Mouse (Mus musculus) heart, embryonic 16.5 days (tissue): ENCODE measurements at regions not wholly inside any gene's neighbourhood (a gene's known extent, or its start where the extent isn't known, plus 50 kb on each side); places are given as distances from the start of the nearest gene placed in this dataset.
A peak's percentile ranks its signal among the peaks of the same experiment; 100 is the strongest.
"Not testable (repeated sequence)": the region's sequence is repeated elsewhere in the genome, so short reads cannot be mapped to it uniquely, and the experiment has no call there.

ENCODE experiments used
- ATAC-seq: fragments of 200-750 bp; cut with Nextera tagmentation; replicated peaks from 2 replicates; pipeline ENCODE4 v1.8.0; 2017; ENCODE audit warnings: moderate number of reproducible peaks; ENCODE audit not compliant: insufficient read depth, low FRiP score; ENCODE audit errors: extremely low read depth
- H3K27ac ChIP-seq: fragments of 300-500 bp; sonication (generic); 2 replicates; pipeline ENCODE4 v1.5.1; 2014; ENCODE audit warnings: mild to moderate bottlenecking, low read length, control low read depth, moderate library complexity
- H3K27me3 ChIP-seq: fragments of 300-500 bp; sonication (generic); 2 replicates; pipeline ENCODE4 v1.6.1; 2014; ENCODE audit warnings: low read length, mixed read lengths; ENCODE audit not compliant: control insufficient read depth, insufficient read depth
- H3K36me3 ChIP-seq: fragments of 300-500 bp; sonication (generic); 2 replicates; pipeline ENCODE4 v1.6.1; 2014; ENCODE audit not compliant: control insufficient read depth, insufficient read depth
- H3K4me1 ChIP-seq: fragments of 300-500 bp; sonication (generic); 2 replicates; pipeline ENCODE4 v1.6.1; 2014; ENCODE audit warnings: low read length, mixed read lengths; ENCODE audit not compliant: control insufficient read depth, insufficient read depth
- H3K4me2 ChIP-seq: fragments of 300-500 bp; sonication (generic); 2 replicates; pipeline ENCODE4 v1.6.1; 2014; ENCODE audit warnings: low read depth, mild to moderate bottlenecking, control low read depth, low read length
- H3K4me3 ChIP-seq: fragments of 300-500 bp; sonication (generic); 2 replicates; pipeline ENCODE4 v1.5.1; 2014; ENCODE audit warnings: mild to moderate bottlenecking, control low read depth, low read length
- H3K9ac ChIP-seq: fragments of 300-500 bp; sonication (generic); 2 replicates; pipeline ENCODE4 v1.6.1; 2014; ENCODE audit warnings: low read length, control low read depth
- H3K9me3 ChIP-seq: fragments of 300-500 bp; sonication (generic); replicated peaks from 2 replicates; pipeline ENCODE4 v1.6.1; 2016; ENCODE audit warnings: low read length; ENCODE audit not compliant: control insufficient read depth
- whole genome bisulfite sequencing: fragments of 180-500 bp; shearing (Covaris S2); extraction: QIAGEN DNeasy Blood & Tissue Kit; methylation state at CpG from one replicate; pipeline ENCODE4 v1.1.7; 2014; 5-methylcytosine and 5-hydroxymethylcytosine counted together

DNA sequence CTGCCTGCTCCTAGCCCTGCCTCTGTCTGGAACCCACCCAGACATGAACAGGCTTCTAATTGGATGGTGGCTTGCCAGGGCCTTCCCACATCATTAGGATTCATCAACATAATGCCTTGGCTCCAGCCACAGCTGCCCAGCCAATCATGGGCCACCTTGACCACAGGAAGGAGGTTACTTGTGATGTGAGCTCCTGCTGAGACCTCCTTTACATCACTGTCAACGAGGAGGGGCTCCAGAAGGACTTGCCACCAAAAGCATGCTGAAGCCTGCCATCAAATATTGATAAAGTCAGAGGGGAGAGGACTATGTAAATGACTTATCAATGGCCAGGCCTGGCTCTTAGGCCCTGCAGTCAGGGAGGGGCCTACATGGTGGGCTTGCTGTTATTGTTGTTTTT lies 175.6 kb downstream of the Map1s start:
- WGBS: 3% methylated on average over 1 of the region's 1 CpGs
- not testable (repeated sequence) for H3K4me3 ChIP-seq, ATAC-seq, H3K9ac ChIP-seq, H3K36me3 ChIP-seq, H3K27me3 ChIP-seq, H3K27ac ChIP-seq, H3K9me3 ChIP-seq, H3K4me2 ChIP-seq, H3K4me1 ChIP-seq

DNA sequence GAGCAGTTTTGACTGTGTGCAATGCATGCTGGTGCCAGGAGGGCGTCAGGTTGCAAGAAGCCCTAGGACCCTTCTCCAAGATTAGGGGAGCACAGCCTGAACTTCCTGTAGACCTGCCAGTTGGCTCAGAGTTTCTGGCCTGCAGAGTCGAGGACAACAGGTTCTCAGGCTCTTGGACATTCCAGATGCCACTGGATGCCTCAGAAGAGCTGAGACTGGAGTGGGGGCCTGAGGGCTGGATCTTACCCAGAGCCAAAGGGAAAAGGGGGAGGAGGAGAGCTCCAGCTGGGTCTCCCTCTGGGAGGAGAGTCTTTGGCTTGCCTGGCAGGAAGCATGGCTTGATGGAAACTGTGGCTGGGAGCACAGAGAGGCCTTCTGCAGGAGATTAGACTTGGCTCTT lies 145.4 kb upstream of the Myo9b start:
- not testable (repeated sequence) for ATAC-seq, H3K9ac ChIP-seq, H3K4me3 ChIP-seq, H3K9me3 ChIP-seq, H3K4me1 ChIP-seq, H3K27ac ChIP-seq, H3K36me3 ChIP-seq, H3K4me2 ChIP-seq, H3K27me3 ChIP-seq
- 20% methylated on average over 1 of the region's 2 CpGs for WGBS

DNA sequence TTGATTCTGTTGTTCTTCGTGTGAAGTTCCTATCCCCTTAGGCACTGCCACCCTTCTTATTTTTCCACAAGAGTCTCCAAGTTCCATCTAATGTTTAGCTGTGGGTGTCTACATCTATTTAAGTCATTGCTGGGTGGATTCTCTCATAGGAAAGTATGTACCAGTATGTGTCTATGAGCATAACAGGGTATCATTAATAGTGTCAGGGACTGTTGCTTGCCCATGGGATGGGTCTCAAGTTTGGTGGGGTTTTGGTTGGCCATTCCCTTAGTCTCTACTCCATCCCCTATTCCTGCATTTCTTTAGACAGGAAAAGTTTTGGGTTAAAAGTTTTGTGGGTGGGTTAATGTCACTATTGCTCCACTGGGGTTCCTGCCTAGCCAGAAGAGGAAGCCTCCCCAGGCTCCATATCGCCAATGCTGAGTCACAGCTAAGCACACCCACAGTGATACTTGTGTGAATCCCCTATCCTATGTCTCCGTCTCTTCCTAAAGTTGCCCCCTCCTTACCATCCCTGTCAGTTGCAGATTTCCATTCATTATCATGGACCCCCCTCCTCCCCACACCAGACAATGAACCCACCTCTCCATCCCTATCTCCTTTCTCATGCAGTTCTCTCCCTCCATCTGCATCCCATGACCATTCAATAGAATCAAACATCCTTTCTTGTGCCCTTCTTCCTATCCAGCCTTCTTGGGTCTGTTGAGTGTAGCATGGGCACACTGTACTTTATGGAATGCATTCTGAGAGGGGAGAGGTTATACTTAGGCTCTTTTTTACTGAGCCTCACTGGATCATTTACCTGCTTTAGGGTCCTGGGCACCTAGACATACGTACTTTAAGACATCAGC lies 141.9 kb upstream of the Myo9b start:
- Histone ChIP-seq H3K4me3 (no peak overlapping the region), H3K27ac (no peak overlapping the region), H3K4me2 (no peak overlapping the region), H3K9ac (no peak overlapping the region), H3K27me3 (no peaks in the 10 kb centered on the region), H3K9me3 (no peaks in the 10 kb centered on the region), H3K36me3 (no peaks in the 10 kb centered on the region), H3K4me1 (no peaks in the 10 kb centered on the region)
- 53% methylated on average over 4 of the region's 4 CpGs for WGBS
- peak; percentile 55; the same call in 1 of the 2 replicates for ATAC-seq

DNA sequence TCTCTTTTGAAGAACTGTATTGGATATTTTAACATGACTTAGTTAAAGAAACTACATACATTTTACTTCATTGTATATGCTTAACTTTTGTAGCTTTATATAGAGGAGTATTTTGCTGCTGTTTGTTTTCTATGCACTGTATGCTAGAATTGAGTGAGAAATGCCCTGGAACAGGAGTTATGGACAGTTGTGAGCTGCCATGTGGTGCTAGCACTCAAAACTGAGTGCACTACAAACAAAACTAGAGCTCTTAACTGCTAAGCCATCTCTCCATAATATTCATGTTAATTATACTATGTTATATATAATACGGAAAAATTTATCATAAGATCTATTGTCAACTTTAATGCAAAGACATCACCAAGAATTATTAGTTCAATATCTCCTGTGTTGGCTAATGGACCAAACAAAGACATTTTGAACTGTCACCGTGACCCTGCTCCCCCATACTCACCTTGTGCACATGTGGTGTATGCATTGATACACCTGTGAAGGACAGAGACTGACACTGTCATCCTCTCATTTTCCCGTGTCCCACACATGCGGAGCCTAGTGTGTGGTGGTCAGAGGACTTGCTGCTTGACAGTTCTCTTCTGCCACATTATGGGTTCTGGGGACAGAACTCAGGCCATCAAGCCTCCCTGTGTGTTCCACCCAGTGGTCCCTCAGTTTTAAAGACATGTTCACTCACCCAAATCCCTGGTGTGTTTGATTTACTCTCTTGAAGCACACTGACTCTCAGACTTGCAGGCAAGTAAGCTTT lies 141.0 kb upstream of the Myo9b start:
- Histone ChIP-seq H3K4me3 (no peak overlapping the region), H3K9me3 (no peaks in the 10 kb centered on the region), H3K27me3 (no peaks in the 10 kb centered on the region), H3K27ac (no peak overlapping the region), H3K9ac (no peak overlapping the region), H3K36me3 (no peaks in the 10 kb centered on the region), H3K4me1 (no peaks in the 10 kb centered on the region), H3K4me2 (no peak overlapping the region)
- 83% methylated on average over 4 of the region's 4 CpGs for WGBS
- no peak for ATAC-seq

DNA sequence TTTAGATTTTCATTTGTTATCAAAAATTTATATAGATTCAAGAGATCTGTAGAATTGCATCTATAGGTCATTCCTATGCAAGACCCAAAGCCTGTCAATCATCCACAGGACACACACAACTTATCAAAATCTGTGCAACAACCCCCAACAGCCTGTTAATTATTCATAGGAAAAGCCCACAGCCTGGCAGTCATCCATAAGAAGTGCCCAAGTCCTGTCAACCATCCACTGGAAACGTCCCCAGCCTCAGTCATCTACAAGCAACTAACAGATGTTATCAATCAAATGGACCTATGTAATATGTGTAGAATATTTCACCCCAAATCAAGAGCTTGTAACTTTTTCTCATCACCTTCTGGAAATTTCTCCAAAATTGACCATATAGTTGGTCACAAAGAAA lies 139.6 kb upstream of the Myo9b start:
- WGBS: 41% methylated on average over 1 of the region's 1 CpGs
- not testable (repeated sequence) for H3K4me1 ChIP-seq, ATAC-seq

DNA sequence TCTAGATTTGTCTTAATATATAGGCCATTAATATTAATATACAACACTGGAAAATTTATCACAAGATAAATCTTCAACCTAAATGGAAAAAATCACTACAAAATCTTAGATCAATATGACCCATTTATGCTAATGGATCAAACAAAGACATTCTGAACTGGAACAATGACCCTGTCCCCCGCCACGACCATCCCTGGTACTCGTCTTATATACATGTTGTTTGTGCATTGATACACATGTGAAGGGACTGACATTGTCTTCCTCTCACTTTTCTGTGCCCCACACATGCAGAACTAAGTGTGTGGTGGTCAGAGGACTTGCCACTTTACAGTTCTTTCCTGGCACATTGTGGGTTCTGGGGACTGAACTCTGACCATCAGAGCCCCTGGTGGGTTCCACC lies 135.4 kb upstream of the Myo9b start:
- WGBS: 88% methylated on average over 1 of the region's 3 CpGs

More for the DNA sequence above, 139.6 kb upstream of the Myo9b start:
- not testable (repeated sequence) for H3K9me3 ChIP-seq, H3K9ac ChIP-seq, H3K4me3 ChIP-seq, H3K4me2 ChIP-seq, H3K27me3 ChIP-seq, H3K27ac ChIP-seq, H3K36me3 ChIP-seq

DNA sequence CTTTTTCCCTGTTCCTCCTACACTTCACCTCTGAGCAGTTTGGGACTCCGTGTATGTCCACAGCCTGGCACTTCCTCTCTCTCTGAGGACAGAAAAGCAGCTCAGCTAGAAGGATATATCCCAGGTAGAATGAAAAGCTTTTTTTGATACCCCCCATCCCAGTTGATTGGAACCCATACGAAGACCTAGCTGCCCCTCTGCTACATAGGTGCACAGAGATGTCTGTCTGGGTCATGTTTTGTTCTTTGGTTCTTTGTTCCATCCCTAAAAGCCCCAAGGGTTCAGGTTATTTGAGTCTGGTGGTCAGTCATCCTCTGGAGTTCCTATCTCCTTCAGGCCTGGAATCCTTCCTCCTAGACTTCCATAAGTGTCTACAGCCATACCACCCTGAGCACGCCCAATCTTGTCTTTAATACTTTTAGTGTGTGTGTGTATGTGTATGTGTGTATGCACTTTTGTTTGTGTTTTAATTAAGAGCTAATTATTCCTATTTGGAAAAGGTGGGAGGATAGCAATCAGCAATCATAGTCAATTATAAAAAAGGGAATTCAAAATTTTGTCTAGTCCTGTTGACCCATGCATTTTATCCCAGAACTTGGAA lies 130.0 kb upstream of the Myo9b start:
- not testable (repeated sequence) for H3K4me3 ChIP-seq, H3K27me3 ChIP-seq, H3K27ac ChIP-seq, H3K9me3 ChIP-seq, ATAC-seq, H3K36me3 ChIP-seq, H3K9ac ChIP-seq, H3K4me1 ChIP-seq, H3K4me2 ChIP-seq
- WGBS: 54% methylated on average over 3 of the region's 3 CpGs

More for the DNA sequence above, 135.4 kb upstream of the Myo9b start:
- H3K36me3 ChIP-seq, H3K4me1 ChIP-seq, H3K27ac ChIP-seq, H3K9ac ChIP-seq, H3K4me2 ChIP-seq, H3K9me3 ChIP-seq, ATAC-seq, H3K4me3 ChIP-seq, H3K27me3 ChIP-seq: not testable (repeated sequence)

DNA sequence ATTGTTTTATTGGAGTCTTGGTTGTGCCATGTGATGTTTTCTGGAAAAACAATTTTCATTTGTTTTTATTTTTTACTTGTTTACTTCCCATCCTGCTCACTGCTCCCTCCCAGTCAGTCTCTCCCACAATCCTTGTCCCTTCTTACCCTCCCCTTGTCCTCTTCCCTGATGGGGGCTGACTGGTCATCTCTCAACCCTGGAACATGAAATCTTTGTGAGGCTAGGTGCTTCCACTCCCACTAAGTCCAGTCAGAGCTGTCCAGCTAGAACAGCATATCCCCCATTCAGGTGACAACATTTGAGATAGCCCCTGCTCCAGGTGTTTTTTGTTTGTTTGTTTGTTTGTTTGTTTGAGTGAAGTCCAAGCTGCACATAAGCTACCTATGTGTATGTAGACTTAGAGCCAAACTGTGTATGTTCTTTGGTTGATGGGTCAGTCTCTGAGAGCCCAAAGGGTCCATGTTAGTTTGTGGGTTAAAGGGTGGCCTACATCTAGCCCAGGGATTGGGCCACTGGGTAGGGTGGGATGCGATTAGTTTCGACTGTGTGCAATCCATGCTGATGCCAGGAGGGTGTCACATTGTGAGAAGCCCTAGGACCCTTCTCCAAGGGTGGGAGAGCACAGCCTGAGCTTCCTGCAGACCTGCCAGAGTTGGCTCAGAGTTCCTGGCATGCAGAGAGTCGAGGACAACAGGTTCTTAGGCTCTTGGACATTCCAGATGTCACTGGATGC lies 100.9 kb upstream of the Myo9b start:
- WGBS: 44% methylated on average over 3 of the region's 3 CpGs

More for the DNA sequence above, 100.9 kb upstream of the Myo9b start:
- H3K27ac ChIP-seq, H3K4me2 ChIP-seq, H3K4me1 ChIP-seq, H3K9ac ChIP-seq, ATAC-seq, H3K36me3 ChIP-seq, H3K27me3 ChIP-seq, H3K4me3 ChIP-seq, H3K9me3 ChIP-seq: not testable (repeated sequence)
